Mouse (Mus musculus) embryonic facial prominence, embryonic 11.5 days (tissue): Measurements from ENCODE around the gene Enox2. TPM values are rescaled to one million over a fixed set of nuclear protein-coding genes. Genes with fewer than 3 reads are reported as not detected.

ENCODE experiments used
- ATAC-seq: fragments of 200-750 bp; cut with Nextera tagmentation; replicated peaks from 2 replicates; pipeline ENCODE4 v1.8.0; 2017; ENCODE audit warnings: low read depth; ENCODE audit not compliant: insufficient number of reproducible peaks, low FRiP score, low TSS enrichment
- DNase-seq: peaks from one replicate; pipeline ENCODE4 v3.0.0-alpha.2; 2015; ENCODE audit warnings: low spot score
- H3K27ac ChIP-seq: fragments of 300-500 bp; sonication (generic); replicated peaks from 2 replicates; pipeline ENCODE4 v1.5.1; 2014; ENCODE audit warnings: mild to moderate bottlenecking, low read depth, low read length, control low read depth
- H3K27me3 ChIP-seq: fragments of 300-500 bp; sonication (generic); 2 replicates; pipeline ENCODE4 v1.6.1; 2014; ENCODE audit warnings: mild to moderate bottlenecking, low read length, moderate library complexity, mixed read lengths; ENCODE audit not compliant: control insufficient read depth, insufficient read depth
- H3K36me3 ChIP-seq: fragments of 300-500 bp; sonication (generic); replicated peaks from 2 replicates; pipeline ENCODE4 v1.6.1; 2014; ENCODE audit warnings: low read depth, mild to moderate bottlenecking, low read length, moderate library complexity, mixed read lengths; ENCODE audit not compliant: control insufficient read depth, insufficient read depth
- H3K4me1 ChIP-seq: fragments of 300-500 bp; sonication (generic); 2 replicates; pipeline ENCODE4 v1.6.1; 2014; ENCODE audit warnings: low read length, mixed read lengths; ENCODE audit not compliant: control insufficient read depth, insufficient read depth
- H3K4me2 ChIP-seq: fragments of 300-500 bp; sonication (generic); 2 replicates; pipeline ENCODE4 v1.6.1; 2014; ENCODE audit warnings: low read depth, mild to moderate bottlenecking, control low read depth, low read length, moderate library complexity
- H3K4me3 ChIP-seq: fragments of 300-500 bp; sonication (generic); 2 replicates; pipeline ENCODE4 v1.5.1; 2014; ENCODE audit warnings: low read depth, low read length, control low read depth
- H3K9ac ChIP-seq: fragments of 300-500 bp; sonication (generic); replicated peaks from 2 replicates; pipeline ENCODE4 v1.6.1; 2014; ENCODE audit warnings: mild to moderate bottlenecking, control low read depth, low read length
- H3K9me3 ChIP-seq: fragments of 300-500 bp; sonication (generic); replicated peaks from 2 replicates; pipeline ENCODE4 v1.6.1; 2016; ENCODE audit warnings: mild to moderate bottlenecking, low read length, inconsistent platforms, mixed read lengths; ENCODE audit not compliant: control insufficient read depth
- WGBS: fragments of 180-500 bp; shearing (Covaris S2); extraction: QIAGEN DNeasy Blood & Tissue Kit; methylation state at CpG from one replicate; pipeline ENCODE4 v1.1.7; 2014; 5-methylcytosine and 5-hydroxymethylcytosine counted together
- polyA plus RNA-seq: library from polyadenylated mRNA; unstranded; fragments of >200 nt; fragmentation: Nextera tagmentation; extraction: Ambion mirVana; gene quantifications from 2 replicates; pipeline ENCODE4 v1.2.1, GENCODE M21; 2014

The Enox2 gene
- polyA plus RNA-seq, 1 experiment from 2014 or later, result 7.1 TPM

DNA sequence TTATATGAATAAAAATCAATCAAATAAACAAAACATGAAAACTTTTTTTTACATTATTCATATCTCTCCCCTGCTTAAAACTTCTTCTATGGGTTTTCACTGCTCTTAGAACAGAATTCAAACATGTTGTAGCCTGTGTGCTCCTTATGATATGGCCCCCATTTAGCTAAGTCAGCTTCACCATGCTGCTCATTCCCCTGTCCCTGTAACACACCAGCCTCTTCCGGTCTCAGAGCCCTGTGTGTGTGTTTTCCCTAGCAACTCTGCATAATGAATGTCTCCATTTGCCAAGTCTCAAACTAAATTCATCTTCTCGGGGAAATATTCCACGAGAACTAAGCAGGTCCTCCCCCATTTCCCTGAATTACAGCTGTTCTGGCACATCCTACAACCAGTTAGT, 71.6 kb downstream of the Enox2 start:
- H3K4me1 ChIP-seq, result no peaks in the 10 kb centered on the region
- WGBS, result 81% methylated on average over 3 of the region's 3 CpGs
- no peak overlapping the region for H3K4me3 ChIP-seq
- no peaks in the 10 kb centered on the region for H3K27me3 ChIP-seq
- no peaks in the 10 kb centered on the region for H3K9me3 ChIP-seq
- H3K27ac ChIP-seq, result no peak overlapping the region
- no peaks in the 10 kb centered on the region for H3K36me3 ChIP-seq
- H3K4me2 ChIP-seq, result no peak overlapping the region
- ATAC-seq (no peak), DNase-seq (no peak)
- no peak overlapping the region for H3K9ac ChIP-seq

DNA sequence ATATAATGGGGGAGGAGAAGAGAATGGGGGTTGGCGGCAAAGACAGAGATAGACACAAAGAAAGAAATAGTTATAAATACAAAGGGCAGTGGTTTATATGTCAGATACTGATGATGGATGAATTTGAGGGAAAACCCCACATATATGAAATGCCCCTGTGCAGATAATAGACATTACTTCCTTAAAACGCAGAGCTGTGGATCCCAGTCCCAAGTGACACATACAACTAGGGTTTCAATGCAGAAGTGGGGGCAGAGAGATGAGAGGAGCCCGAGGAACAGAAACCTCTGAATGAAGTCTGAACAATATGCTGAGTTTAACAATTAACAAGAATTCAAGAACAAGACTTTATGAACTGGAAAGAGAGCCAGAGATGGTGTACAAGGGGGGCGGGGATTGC, 91.7 kb downstream of the Enox2 start:
- ATAC-seq, result no peak

DNA sequence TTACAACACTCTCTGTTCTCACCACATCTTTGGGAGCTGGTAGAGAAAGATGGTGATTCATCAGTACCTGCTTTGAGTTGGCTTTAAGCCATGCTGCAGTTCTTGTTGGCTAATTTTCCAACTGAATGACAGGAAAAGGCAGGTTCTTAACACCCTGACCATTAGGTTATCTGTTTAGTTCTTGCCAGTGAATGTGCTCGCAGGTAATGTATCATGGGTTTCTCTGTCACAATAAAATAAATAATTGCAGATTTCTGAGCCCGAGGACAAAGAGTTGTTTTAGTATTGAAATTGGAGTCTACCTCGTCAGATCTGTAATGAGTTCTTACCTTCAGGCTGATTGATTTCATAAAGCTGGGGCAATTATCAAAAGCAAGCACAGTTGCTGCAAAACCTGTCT, 106.9 kb downstream of the Enox2 start:
- Histone ChIP-seq H3K27me3 (no peaks in the 10 kb centered on the region), H3K9me3 (no peaks in the 10 kb centered on the region), H3K27ac (no peak overlapping the region), H3K4me3 (no peak overlapping the region), H3K4me1 (no peaks in the 10 kb centered on the region), H3K4me2 (no peak overlapping the region), H3K9ac (no peak overlapping the region), H3K36me3 (no peaks in the 10 kb centered on the region)
- 79% methylated on average over 3 of the region's 3 CpGs for WGBS
- DNase-seq (no peak), ATAC-seq (no peak)

More for the DNA sequence above, 91.7 kb downstream of the Enox2 start:
- H3K27me3 ChIP-seq, result no peaks in the 10 kb centered on the region
- H3K9ac ChIP-seq, result no peak overlapping the region
- DNase-seq, result no peak
- H3K4me1 ChIP-seq, result no peaks in the 10 kb centered on the region
- H3K4me3 ChIP-seq, result no peak overlapping the region
- WGBS, result 90% methylated on average over 4 of the region's 4 CpGs
- no peaks in the 10 kb centered on the region for H3K9me3 ChIP-seq
- no peaks in the 10 kb centered on the region for H3K36me3 ChIP-seq
- H3K4me2 ChIP-seq, result no peak overlapping the region
- H3K27ac ChIP-seq, result no peak overlapping the region

DNA sequence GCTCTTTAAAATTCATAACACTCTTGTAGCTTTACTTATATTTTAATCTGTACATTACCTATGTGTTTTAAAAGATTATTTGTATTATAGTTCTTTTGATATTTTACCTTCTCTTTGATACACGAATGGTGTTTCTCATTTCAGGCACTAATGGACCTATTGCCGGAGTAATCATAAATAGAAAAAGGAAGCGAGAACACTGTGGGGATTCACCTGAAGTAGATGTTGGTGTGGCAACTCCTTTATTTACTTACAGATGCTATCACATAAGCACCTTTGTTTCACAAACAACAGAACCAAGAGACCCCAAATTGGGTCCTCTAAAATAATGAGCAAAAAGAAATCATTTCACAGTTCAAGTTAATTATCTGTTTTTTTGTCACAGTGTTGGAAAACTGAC, 109.4 kb downstream of the Enox2 start:
- H3K36me3 ChIP-seq, result no peaks in the 10 kb centered on the region
- no peak overlapping the region for H3K4me2 ChIP-seq
- WGBS, result 89% methylated on average over 3 of the region's 3 CpGs
- no peaks in the 10 kb centered on the region for H3K9me3 ChIP-seq
- no peak overlapping the region for H3K27ac ChIP-seq
- no peak for DNase-seq
- ATAC-seq, result no peak
- H3K9ac ChIP-seq, result no peak overlapping the region
- no peak overlapping the region for H3K4me3 ChIP-seq
- H3K27me3 ChIP-seq, result no peaks in the 10 kb centered on the region
- H3K4me1 ChIP-seq, result no peaks in the 10 kb centered on the region

DNA sequence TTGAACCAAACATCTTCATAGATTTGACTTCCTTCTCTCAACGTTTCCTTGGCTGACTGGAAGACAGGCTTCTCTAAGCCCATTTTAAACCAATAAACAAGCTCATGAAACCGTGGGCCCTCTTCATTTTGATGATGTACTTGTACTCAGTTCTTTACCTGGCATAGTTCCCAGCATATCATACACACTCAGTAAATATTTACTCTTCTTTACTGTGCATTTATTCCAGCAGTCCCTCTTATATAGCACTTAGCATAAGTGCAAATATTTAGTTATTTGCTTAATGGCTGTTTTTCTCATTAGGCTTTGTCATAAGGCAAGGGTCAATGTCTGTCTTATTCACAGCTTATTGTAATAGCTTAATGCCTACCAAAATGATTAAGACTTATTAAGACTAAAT, 133.8 kb downstream of the Enox2 start:
- H3K9me3 ChIP-seq, result no peaks in the 10 kb centered on the region
- H3K27me3 ChIP-seq, result no peaks in the 10 kb centered on the region
- no peak overlapping the region for H3K4me2 ChIP-seq
- DNase-seq, result no peak
- no peak overlapping the region for H3K9ac ChIP-seq
- H3K4me3 ChIP-seq, result no peak overlapping the region
- 66% methylated on average over 2 of the region's 2 CpGs for WGBS
- ATAC-seq, result no peak
- H3K36me3 ChIP-seq, result no peaks in the 10 kb centered on the region
- H3K27ac ChIP-seq, result no peak overlapping the region
- H3K4me1 ChIP-seq, result no peaks in the 10 kb centered on the region

DNA sequence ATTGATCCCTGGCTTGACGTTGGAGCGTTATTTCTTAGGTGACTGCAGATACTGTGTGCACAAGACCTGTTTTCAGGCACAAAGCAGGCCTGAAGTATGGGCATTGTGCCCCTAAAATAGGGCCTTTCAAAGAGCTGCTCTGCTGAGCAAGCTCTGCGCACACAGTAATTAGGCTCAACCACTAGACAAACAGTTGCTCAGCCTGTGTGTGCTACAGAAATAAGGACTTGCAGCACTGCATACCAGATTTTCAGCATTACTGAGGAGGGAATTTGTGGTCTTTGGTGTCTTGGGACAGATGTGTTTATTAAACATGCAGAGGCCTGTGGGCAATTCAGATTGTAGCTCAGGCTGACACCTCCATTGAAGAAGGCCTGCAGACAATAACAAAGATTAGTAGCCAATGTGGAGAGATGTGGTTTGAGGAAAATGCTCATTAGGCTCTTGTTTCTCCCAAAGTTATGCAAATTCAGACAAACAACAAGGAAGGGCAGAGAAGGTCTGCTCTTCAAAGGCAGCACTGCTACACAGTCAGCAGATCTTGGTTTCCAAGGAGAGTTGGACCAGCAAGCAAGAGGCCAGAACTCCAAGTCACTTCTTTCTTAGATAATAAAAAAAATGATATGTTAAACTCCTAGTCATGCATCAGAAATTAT, 163.2 kb downstream of the Enox2 start:
- Histone ChIP-seq H3K4me2 (no peak overlapping the region), H3K4me1 (no peaks in the 10 kb centered on the region), H3K36me3 (no peaks in the 10 kb centered on the region), H3K27me3 (no peaks in the 10 kb centered on the region), H3K9me3 (no peaks in the 10 kb centered on the region), H3K4me3 (no peak overlapping the region), H3K27ac (no peak overlapping the region), H3K9ac (no peak overlapping the region)
- 34% methylated on average over 3 of the region's 3 CpGs for WGBS
- DNase-seq (peak; percentile 10), ATAC-seq (no peak)

DNA sequence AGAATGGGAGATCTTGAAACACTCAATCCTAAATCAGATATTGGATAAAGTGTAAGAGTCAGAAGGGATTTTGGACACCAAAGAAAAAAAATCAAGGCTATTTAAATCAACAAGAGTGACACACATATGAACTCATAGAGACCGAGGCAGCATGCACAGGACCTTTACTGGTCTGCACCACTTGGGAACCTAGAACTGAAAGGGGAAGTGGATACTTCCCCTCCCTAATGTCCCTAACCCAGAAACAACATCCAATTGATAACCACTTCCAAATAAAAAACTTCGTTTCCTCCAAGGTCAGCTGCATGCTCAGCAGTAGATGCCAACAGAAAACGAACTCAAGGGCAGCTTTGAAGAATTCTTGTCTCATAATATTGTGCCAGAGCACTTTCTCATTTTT, 171.6 kb downstream of the Enox2 start:
- Histone ChIP-seq H3K4me2 (no peak overlapping the region), H3K9me3 (no peaks in the 10 kb centered on the region), H3K36me3 (no peaks in the 10 kb centered on the region), H3K27me3 (no peaks in the 10 kb centered on the region), H3K4me1 (no peaks in the 10 kb centered on the region), H3K27ac (no peak overlapping the region), H3K4me3 (no peak overlapping the region), H3K9ac (no peak overlapping the region)
- 84% methylated on average over 3 of the region's 3 CpGs for WGBS
- DNase-seq (no peak), ATAC-seq (no peak)

DNA sequence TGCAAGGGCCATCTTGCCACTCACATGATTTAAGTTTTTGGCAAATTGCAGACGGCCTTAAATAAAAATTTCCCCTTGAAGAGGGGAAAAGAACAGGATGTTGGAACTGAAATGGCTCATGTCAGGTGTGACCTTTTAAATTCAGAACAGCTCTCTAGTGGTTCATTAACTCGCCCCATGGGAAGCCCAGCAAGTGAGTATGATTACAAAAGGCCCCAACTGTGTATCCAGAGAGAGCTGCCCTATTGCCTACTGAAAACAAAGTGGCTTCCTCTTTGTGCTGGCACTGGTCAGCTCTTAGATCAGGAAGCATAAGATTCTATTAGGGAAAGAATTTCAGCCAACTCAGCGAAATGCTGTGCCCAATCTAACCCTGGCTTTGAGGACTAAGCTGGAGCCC, 175.6 kb downstream of the Enox2 start:
- Histone ChIP-seq H3K4me3 (no peak overlapping the region), H3K27me3 (no peaks in the 10 kb centered on the region), H3K9me3 (no peaks in the 10 kb centered on the region), H3K9ac (no peak overlapping the region), H3K4me1 (no peaks in the 10 kb centered on the region), H3K4me2 (no peak overlapping the region), H3K27ac (no peak overlapping the region), H3K36me3 (no peaks in the 10 kb centered on the region)
- DNase-seq, result no peak
- ATAC-seq, result no peak
- 37% methylated on average over 3 of the region's 3 CpGs for WGBS
